Mouse (Mus musculus) telencephalon, adult 2 months (tissue): ENCODE data around the gene Vasp.

Experiments
- DNase-seq: peaks from one replicate; pipeline ENCODE4 v3.0.0-alpha.2; 2011; ENCODE audit warnings: low read depth, low spot score

Vasp gene

GRCm38 (mm10) chr7:19271238-19272172, at the start of gene Vasp:
Gene Vasp (minus strand): TSS chr7:19271817.
- DNase-seq = peak; percentile 76

- no peak for DNase-seq
Observed at GRCm38 (mm10) chr7:19320637-19321036, 49.0 kb upstream of the Vasp start.

- DNase-seq = peak; percentile 92
Observed at GRCm38 (mm10) chr7:19319906-19320305, 48.3 kb upstream of the Vasp start.

GRCm38 (mm10) chr7:19319458-19319857, 47.8 kb upstream of the Vasp start:
- DNase-seq = no peak

- no peak for DNase-seq
Observed at GRCm38 (mm10) chr7:19318676-19319075, 47.1 kb upstream of the Vasp start.

GRCm38 (mm10) chr7:19318201-19318600, 46.6 kb upstream of the Vasp start:
- no peak for DNase-seq

- DNase-seq = no peak
Observed at GRCm38 (mm10) chr7:19316451-19317161, 45.0 kb upstream of the Vasp start.

- no peak for DNase-seq
Observed at GRCm38 (mm10) chr7:19314033-19314432, 42.4 kb upstream of the Vasp start.

- DNase-seq = no peak
Observed at GRCm38 (mm10) chr7:19311991-19312390, 40.4 kb upstream of the Vasp start.

GRCm38 (mm10) chr7:19309884-19310641, 38.4 kb upstream of the Vasp start, which contains the start of gene Fosb:
Gene Fosb (minus strand): TSS chr7:19310051.
- DNase-seq = peak; percentile 93

- no peak for DNase-seq
Observed at GRCm38 (mm10) chr7:19309278-19309883, 37.8 kb upstream of the Vasp start.

- peak; percentile 90 for DNase-seq
Observed at GRCm38 (mm10) chr7:19308454-19309277, 37.0 kb upstream of the Vasp start.

- DNase-seq = peak; percentile 69
Observed at GRCm38 (mm10) chr7:19307739-19308453, 36.3 kb upstream of the Vasp start.

GRCm38 (mm10) chr7:19306819-19307738, 35.5 kb upstream of the Vasp start:
- no peak for DNase-seq

GRCm38 (mm10) chr7:19305796-19306765, 34.5 kb upstream of the Vasp start:
- DNase-seq = no peak

GRCm38 (mm10) chr7:19305413-19305735, 33.8 kb upstream of the Vasp start:
- no peak for DNase-seq

GRCm38 (mm10) chr7:19304501-19305412, 33.1 kb upstream of the Vasp start:
- no peak for DNase-seq
